ENCODE assay signal across 32 mouse cellular contexts in the genomic region with DNA sequence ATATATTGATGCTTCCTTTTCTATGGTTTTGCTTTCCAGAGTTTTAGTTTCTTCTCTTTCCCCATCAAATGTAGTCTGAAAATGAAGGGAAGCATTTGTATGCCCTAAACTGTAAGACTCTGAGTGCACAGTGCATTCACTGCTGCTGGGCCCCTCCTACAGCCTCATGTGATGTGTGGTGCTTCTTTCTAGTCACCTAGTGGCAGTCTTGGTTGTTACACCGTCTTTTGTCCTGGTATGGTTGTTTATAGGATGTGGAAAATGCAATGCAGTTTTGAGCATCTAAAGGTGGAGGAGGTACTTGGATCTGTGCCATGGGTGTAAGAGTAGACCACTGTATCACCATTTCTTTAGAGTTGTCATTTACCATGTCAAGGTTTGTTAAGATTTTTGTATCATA. TPM values are rescaled to one million over a fixed set of nuclear protein-coding genes. Genes with fewer than 3 reads are reported as not detected.
DNase-seq lines count a peak whose midpoint lies in the region; ATAC-seq and TF ChIP-seq lines count a peak whose summit lies in the region.
"Had no signal": no experiment of that assay in that cellular context is flagged by ENCODE, and none has a peak within 500 bp of the region (broad histone marks: within the 10 kb centered on the region; RNA-seq: fewer than 3 reads in every experiment).

No protein-coding gene starts in this region.

- H3K27me3 ChIP-seq in hindbrain, postnatal 0 days (ENCODE audit: insufficient read depth, low read length): no peaks in the 10 kb centered on the region
- H3K27me3 ChIP-seq in hindbrain, embryonic 13.5 days: no peaks in the 10 kb centered on the region
- H3K27me3 ChIP-seq in forebrain, embryonic 15.5 days: no peaks in the 10 kb centered on the region
- H3K27me3 ChIP-seq: kidney, embryonic 15.5 days; liver, embryonic 15.5 days; stomach, embryonic 15.5 days had no signal

- no peak for DNase-seq in hindbrain, postnatal 0 days (ENCODE audit: low spot score)
- DNase-seq in 3T3-L1 (ENCODE audit: low read depth, low spot score): peak; percentile 61
- DNase-seq in ES-E14 (ENCODE audit: low read depth, low spot score): peak; percentile 28
- DNase-seq in left cerebral cortex, adult 9 months (ENCODE audit: low spot score in 2 of 2): no peak
- DNase-seq in gastrocnemius, postnatal 14 days: no peak
- DNase-seq: adrenal gland, postnatal 14 days; B cell, adult 2 months; cerebellum, adult 8-10 months; cerebellum, postnatal 36 days; forebrain, postnatal 0 days; gastrocnemius, postnatal 25 days; heart, adult 2 months; heart, postnatal 36 days; kidney, postnatal 4 days; liver; right cerebral cortex, postnatal 25 days; thymus, adult 18-20 months; thymus, postnatal 4 days had no signal

- H3K36me3 ChIP-seq in hindbrain, postnatal 0 days (ENCODE audit: insufficient read depth, low read length): peaks cover 40% of the 10 kb centered on the region
- H3K36me3 ChIP-seq in hindbrain, embryonic 13.5 days: peaks cover 77% of the 10 kb centered on the region
- H3K36me3 ChIP-seq in ES-E14 (ENCODE audit: control insufficient read depth, insufficient read depth, low read length, poor library complexity, severe bottlenecking): peaks cover 42% of the 10 kb centered on the region
- H3K36me3 ChIP-seq in forebrain, embryonic 15.5 days: peaks cover 70% of the 10 kb centered on the region

- TF ChIP-seq CTCF in hindbrain, postnatal 0 days (IDR thresholded peaks at IDR 0.05; ENCODE audit: low read depth): peak; percentile 26

- no peak overlapping the region for H3K4me2 ChIP-seq in hindbrain, postnatal 0 days (ENCODE audit: low read depth, low read length)
- no peak overlapping the region for H3K4me2 ChIP-seq in hindbrain, embryonic 13.5 days
- H3K4me2 ChIP-seq in forebrain, embryonic 15.5 days (replicated peaks): no peak overlapping the region
- H3K4me2 ChIP-seq: hindbrain, embryonic 14.5 days; kidney, embryonic 15.5 days; liver, embryonic 15.5 days; midbrain, embryonic 11.5 days; stomach, embryonic 15.5 days had no signal

- H3K9me3 ChIP-seq in hindbrain, postnatal 0 days (ENCODE audit: low read length): no peaks in the 10 kb centered on the region
- H3K9me3 ChIP-seq in hindbrain, embryonic 13.5 days: no peaks in the 10 kb centered on the region
- H3K9me3 ChIP-seq in ES-E14 (ENCODE audit: control insufficient read depth, insufficient read depth, low read depth, low read length): no peaks in the 10 kb centered on the region
- no peaks in the 10 kb centered on the region for H3K9me3 ChIP-seq in forebrain, embryonic 15.5 days
- H3K9me3 ChIP-seq: embryonic facial prominence, embryonic 10.5 days; kidney, embryonic 15.5 days; limb, embryonic 10.5 days; liver, embryonic 15.5 days; stomach, embryonic 15.5 days had no signal

- intact Hi-C loops in gastrocnemius, postnatal 14 days (cut with DNase I; ENCODE audit: low total_unique reads): no loop called here

- 75% methylated on average over 1 of the region's 1 CpGs for WGBS in hindbrain, postnatal 0 days
- 84% methylated on average over 1 of the region's 1 CpGs for WGBS in hindbrain, embryonic 13.5 days
- 68% methylated on average over 1 of the region's 1 CpGs for WGBS in forebrain, embryonic 15.5 days

- no peak overlapping the region for H3K27ac ChIP-seq in hindbrain, postnatal 0 days
- H3K27ac ChIP-seq in hindbrain, embryonic 13.5 days: no peak overlapping the region
- no peak overlapping the region for H3K27ac ChIP-seq in ES-E14 (ENCODE audit: insufficient read depth, low read depth, low read length, poor library complexity, severe bottlenecking)
- no peak overlapping the region for H3K27ac ChIP-seq in forebrain, embryonic 15.5 days (replicated peaks)
- H3K27ac ChIP-seq: embryonic facial prominence, embryonic 10.5 days; heart, adult 2 months; hindbrain, embryonic 14.5 days; kidney, embryonic 15.5 days; left cerebral cortex, adult 2 months; limb, embryonic 10.5 days; liver, embryonic 15.5 days; macrophage; stomach, embryonic 15.5 days had no signal

- ATAC-seq in hindbrain, postnatal 0 days: no peak
- no peak for ATAC-seq in hindbrain, embryonic 13.5 days (ENCODE audit: low FRiP score)
- 0 out of 2 replicates have a peak, but pooled peaks have one; percentile 50 for ATAC-seq in common myeloid progenitor, adult 5-6 weeks (replicated peaks; ENCODE audit: low read depth, poor library complexity, severe bottlenecking)
- ATAC-seq in forebrain, embryonic 15.5 days (replicated peaks): no peak
- ATAC-seq: activated CD4-positive, CD25-positive, alpha-beta regulatory T cell, adult 4 months; forebrain, postnatal 0 days; intestine, embryonic 16.5 days had no signal

- H3K9ac ChIP-seq in hindbrain, postnatal 0 days (replicated peaks; ENCODE audit: low read length): no peak overlapping the region
- H3K9ac ChIP-seq in hindbrain, embryonic 13.5 days: no peak overlapping the region
- no peak overlapping the region for H3K9ac ChIP-seq in ES-E14 (ENCODE audit: insufficient read depth, low read depth, low read length, poor library complexity, severe bottlenecking)
- no peak overlapping the region for H3K9ac ChIP-seq in forebrain, embryonic 15.5 days (replicated peaks)
- H3K9ac ChIP-seq: forebrain, postnatal 0 days; hindbrain, embryonic 14.5 days; kidney, embryonic 15.5 days; liver, embryonic 15.5 days; stomach, embryonic 15.5 days had no signal

- H3K4me3 ChIP-seq in hindbrain, postnatal 0 days (ENCODE audit: low read length): no peak overlapping the region
- H3K4me3 ChIP-seq in hindbrain, embryonic 13.5 days: no peak overlapping the region
- H3K4me3 ChIP-seq in ES-E14 (ENCODE audit: insufficient read depth in 1 of 2, low read depth in 1 of 2, low read length in 2 of 2, poor library complexity in 1 of 2, severe bottlenecking in 1 of 2): no peak overlapping the region
- no peak overlapping the region for H3K4me3 ChIP-seq in forebrain, embryonic 15.5 days
- H3K4me3 ChIP-seq: embryonic facial prominence, embryonic 10.5 days; heart, adult 2 months; kidney, embryonic 15.5 days; left cerebral cortex, adult 2 months; limb, embryonic 10.5 days; liver, embryonic 15.5 days; stomach, embryonic 15.5 days had no signal

- in situ Hi-C loops in ES-E14 (cut with MboI; ENCODE audit: low sequenced_read_pairs in 2 of 2, unreplicated experiment in 2 of 2): no loop called here

- H3K4me1 ChIP-seq in hindbrain, postnatal 0 days (ENCODE audit: insufficient read depth, low read length): no peaks in the 10 kb centered on the region
- no peaks in the 10 kb centered on the region for H3K4me1 ChIP-seq in hindbrain, embryonic 13.5 days (replicated peaks)
- H3K4me1 ChIP-seq in ES-E14 (ENCODE audit: control insufficient read depth in 2 of 2, insufficient read depth in 2 of 2, low read length in 2 of 2, poor library complexity in 1 of 2): no peaks in the 10 kb centered on the region
- H3K4me1 ChIP-seq in forebrain, embryonic 15.5 days: no peaks in the 10 kb centered on the region
- H3K4me1 ChIP-seq: embryonic facial prominence, embryonic 10.5 days; kidney, embryonic 15.5 days; limb, embryonic 10.5 days; liver, embryonic 15.5 days; stomach, embryonic 15.5 days had no signal

TF ChIP-seq in ES-E14, 5 proteins besides CTCF, POLR2A, EP300 and RAD21:
- no peak for TF ChIP-seq ZNF384 (IDR thresholded peaks at IDR 0.05; ENCODE audit: low read depth, low read length)
- TF ChIP-seq MAFK (IDR thresholded peaks at IDR 0.05; ENCODE audit: insufficient read depth, low read depth, low read length): no peak
- no peak for TF ChIP-seq ZC3H11A (IDR thresholded peaks at IDR 0.05; ENCODE audit: borderline replicate concordance, low read depth, low read length)
- no peak for TF ChIP-seq CHD2 (IDR thresholded peaks at IDR 0.05; ENCODE audit: low read depth, low read length)
- no peak for TF ChIP-seq HCFC1 (IDR thresholded peaks at IDR 0.05; ENCODE audit: borderline replicate concordance, insufficient read depth, low read length)

RNA-seq across cellular contexts. Expression of gene Nup155, which starts 20.2 kb away (rescaled TPM):
- total RNA-seq in hindbrain, postnatal 0 days (2014; rRNA removed): 40.5 and 42.0 TPM in 2 replicates
- polyA plus RNA-seq in hindbrain, postnatal 0 days (2015; fragmentation: Nextera tagmentation; extraction: Ambion mirVana): 6.0 and 6.3 TPM in 2 replicates
- 11.4 and 11.9 TPM in 2 replicates for polyA plus RNA-seq in hindbrain, embryonic 13.5 days (2015; fragmentation: Nextera tagmentation; extraction: Ambion mirVana)
- 133 and 156 TPM in 2 replicates for total RNA-seq in ES-E14 (2012; rRNA removed)
- total RNA-seq in common myeloid progenitor, adult 5-6 weeks (2017): 74.4 and 74.9 TPM in 2 replicates
- 12.1 and 14.4 TPM in 2 replicates for polyA plus RNA-seq in forebrain, embryonic 15.5 days (2015; fragmentation: Nextera tagmentation; extraction: Ambion mirVana)
- 1 to 10 TPM; 7.9 to 8.9 TPM for total RNA-seq in gastrocnemius, postnatal 14 days (2021)

RNA-seq across cellular contexts. Expression of gene Wdr70, which starts 30.3 kb away (rescaled TPM):
- 45.5 and 51.0 TPM in 2 replicates for total RNA-seq in hindbrain, postnatal 0 days (2014; rRNA removed)
- 64.3 and 69.9 TPM in 2 replicates for polyA plus RNA-seq in hindbrain, postnatal 0 days (2015; fragmentation: Nextera tagmentation; extraction: Ambion mirVana)
- polyA plus RNA-seq in hindbrain, embryonic 13.5 days (2015; fragmentation: Nextera tagmentation; extraction: Ambion mirVana): 68.4 and 72.2 TPM in 2 replicates
- total RNA-seq in ES-E14 (2012; rRNA removed): 39.9 and 45.5 TPM in 2 replicates
- 45.2 and 48.5 TPM in 2 replicates for total RNA-seq in common myeloid progenitor, adult 5-6 weeks (2017)
- 62.8 and 65.6 TPM in 2 replicates for polyA plus RNA-seq in forebrain, embryonic 15.5 days (2015; fragmentation: Nextera tagmentation; extraction: Ambion mirVana)
- total RNA-seq in gastrocnemius, postnatal 14 days (2021): 10 to 100 TPM; 24.5 to 25.7 TPM

RNA-seq across cellular contexts. Expression of gene Cplane1, which starts 39.6 kb away (rescaled TPM):
- total RNA-seq in hindbrain, postnatal 0 days (2014; rRNA removed): 19.4 and 22.6 TPM in 2 replicates
- polyA plus RNA-seq in hindbrain, postnatal 0 days (2015; fragmentation: Nextera tagmentation; extraction: Ambion mirVana): 13.4 and 14.6 TPM in 2 replicates
- 18.5 and 19.0 TPM in 2 replicates for polyA plus RNA-seq in hindbrain, embryonic 13.5 days (2015; fragmentation: Nextera tagmentation; extraction: Ambion mirVana)
- total RNA-seq in ES-E14 (2012; rRNA removed): 13.5 and 17.7 TPM in 2 replicates
- 3.4 and 6.3 TPM in 2 replicates for total RNA-seq in common myeloid progenitor, adult 5-6 weeks (2017)
- 17.3 and 17.6 TPM in 2 replicates for polyA plus RNA-seq in forebrain, embryonic 15.5 days (2015; fragmentation: Nextera tagmentation; extraction: Ambion mirVana)
- 1 to 10 TPM; 3.3 to 3.8 TPM for total RNA-seq in gastrocnemius, postnatal 14 days (2021)

Comparison
In these comparisons a context has a peak if more than half of its experiments do, and no peak if none do; other contexts are left out.
1. DNase-seq: peak in 3T3-L1 (single experiment) and ES-E14 (single experiment); none in hindbrain, postnatal 0 days (single experiment), left cerebral cortex, adult 9 months (0 of 2) and gastrocnemius, postnatal 14 days (single experiment).